Mouse (Mus musculus): ENCODE measurements around the gene Psd. TPM values are rescaled to one million over a fixed set of nuclear protein-coding genes. Genes with fewer than 3 reads are reported as not detected.

Gene Psd
- polyA plus RNA-seq, 1 experiment from 2014 or later: 11.9 TPM

DNA sequence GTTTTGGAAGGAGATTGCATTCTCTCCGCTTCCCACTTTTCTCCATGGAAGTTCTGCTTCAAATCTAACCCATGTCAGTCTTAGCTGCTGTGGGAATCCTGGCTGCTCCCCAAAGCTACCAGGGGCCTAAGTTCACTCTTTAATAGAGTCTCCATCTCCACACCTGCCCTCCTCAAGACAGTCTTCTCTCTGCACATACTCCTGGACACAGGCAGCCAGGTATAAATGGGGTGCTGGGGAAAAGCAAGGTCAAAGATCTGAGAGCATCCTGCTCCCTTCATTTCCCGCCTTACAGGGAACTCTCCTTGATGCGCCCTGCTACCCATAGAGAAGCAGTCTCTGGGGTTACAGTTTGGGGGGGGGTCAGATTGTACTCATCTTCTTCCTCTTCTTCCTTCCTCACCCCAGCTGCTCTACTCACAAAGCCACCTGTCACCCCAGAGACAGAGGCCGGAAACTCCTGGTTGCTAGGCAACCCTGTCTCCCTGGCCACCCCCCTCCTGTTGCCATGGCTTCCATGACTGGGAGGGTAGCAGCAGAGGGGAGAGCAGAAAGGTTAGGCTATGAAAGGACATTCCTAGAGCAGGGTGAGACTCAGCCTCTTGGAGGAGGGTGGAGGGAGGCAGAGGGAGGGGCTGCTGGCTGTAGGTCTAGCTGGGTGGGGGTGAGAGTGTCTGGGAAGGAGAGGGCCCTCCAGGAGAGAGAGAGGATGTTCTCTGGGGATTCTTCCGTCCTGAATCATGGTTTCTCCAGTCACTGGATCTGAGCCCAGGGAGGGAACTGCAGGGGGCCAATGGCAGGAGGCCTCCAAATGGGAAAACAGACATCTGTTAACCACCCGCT lies 5.6 kb downstream of the Psd start:
- peaks cover 22% of the 10 kb centered on the region for H3K27me3 ChIP-seq
- ATAC-seq (peak; percentile 12), DNase-seq (ENCODE audit: low read depth, low spot score) (no peak)
- no peak for TF ChIP-seq CTCF (IDR thresholded peaks at IDR 0.05)
- in situ Hi-C loops (cut with MboI; ENCODE audit: low pct_unique_long_range_greater_than_20kb): no loop called here
- ChIA-PET POLR2A (no interaction called here), CTCF (interaction anchor here (0.7 kb wide), 1 partner anchor 1361 kb away, joined by 3 read pairs; no protein-coding TSS in a partner anchor)

DNA sequence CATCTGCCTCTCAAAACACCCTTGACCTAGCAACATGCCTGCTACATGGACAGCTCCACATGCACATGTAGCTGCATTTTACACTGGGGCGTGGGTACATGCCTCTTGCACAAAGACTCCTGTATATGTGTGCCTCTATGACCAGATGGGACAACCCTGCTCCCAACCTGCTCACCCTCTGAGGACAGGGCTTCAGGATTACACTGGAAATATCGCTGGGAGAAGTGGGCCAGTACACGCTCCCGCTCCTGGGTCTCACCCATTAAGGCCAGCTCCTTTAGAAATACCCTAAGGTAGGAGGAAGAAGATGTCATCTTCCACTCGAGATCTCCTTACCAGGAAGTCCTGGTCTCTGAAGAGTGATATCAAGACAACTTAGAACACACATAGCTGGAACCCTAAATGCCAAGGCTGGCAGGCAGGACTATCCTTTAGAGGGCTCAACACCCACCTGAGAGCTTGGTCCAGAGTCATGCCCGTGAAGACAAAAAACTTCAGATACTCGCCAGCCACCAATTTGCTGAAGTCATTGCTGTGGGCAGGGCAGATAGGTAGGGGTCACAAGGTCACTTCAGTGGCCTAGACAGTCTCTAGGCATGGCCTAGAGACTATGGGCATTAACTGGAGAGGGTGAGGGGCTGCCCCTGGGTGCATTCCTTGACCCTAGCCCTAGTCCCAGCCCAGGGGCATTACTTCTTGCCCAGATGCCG lies 6.7 kb downstream of the Psd start:
- CTCF ChIA-PET: interaction anchor here (0.8 kb wide), 1 partner anchor 11 kb away, joined by 3 read pairs; no protein-coding TSS in a partner anchor
- no peak for TF ChIP-seq CTCF (IDR thresholded peaks at IDR 0.05)
- DNase-seq (ENCODE audit: low read depth, low spot score) (no peak), ATAC-seq (no peak)
- in situ Hi-C loops (cut with MboI; ENCODE audit: low pct_unique_long_range_greater_than_20kb): no loop called here
- H3K27me3 ChIP-seq: peaks cover 19% of the 10 kb centered on the region
- POLR2A ChIA-PET: interaction anchor here (1.9 kb wide), 1 partner anchor 10 kb away, joined by 4 read pairs; no protein-coding TSS in a partner anchor

DNA sequence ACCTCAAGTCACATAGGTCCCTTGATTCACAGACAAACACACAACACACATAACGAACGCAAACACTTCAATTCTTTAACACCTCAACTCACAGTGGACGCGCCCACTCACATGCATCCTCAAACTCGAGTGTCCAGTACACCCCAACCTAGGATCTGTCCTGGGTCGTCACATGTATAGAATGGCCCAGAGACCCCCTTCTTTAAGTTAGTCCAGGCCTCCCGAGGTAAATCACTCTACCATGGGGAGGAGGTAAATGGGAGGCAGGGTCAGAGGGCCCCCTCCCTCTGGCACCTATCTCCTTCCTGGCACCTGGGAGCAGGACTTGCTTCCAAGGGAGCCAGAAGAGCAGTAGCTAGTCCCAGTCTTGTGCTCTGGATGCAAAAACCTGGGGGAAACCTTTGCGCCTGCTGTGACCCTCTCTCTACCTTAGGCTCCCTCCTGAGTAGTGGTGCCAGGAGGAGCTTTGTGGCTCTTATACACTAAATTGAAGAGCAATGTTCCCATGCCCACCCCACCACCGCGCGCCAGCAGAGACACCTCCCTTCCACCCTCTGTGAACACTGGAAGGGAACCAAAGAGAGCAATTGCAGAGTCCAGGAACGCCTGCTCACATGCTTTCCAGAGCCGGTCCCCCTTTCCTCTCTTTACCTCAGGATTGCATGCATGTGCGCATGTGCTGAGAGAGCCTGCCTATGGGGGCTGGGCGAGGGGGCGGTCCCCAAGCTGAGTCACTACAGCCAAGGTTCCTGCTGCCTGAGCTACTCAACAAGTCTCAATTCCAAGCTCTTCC lies 8.2 kb downstream of the Psd start:
- ChIA-PET POLR2A (interaction anchor here (0.6 to 1.9 kb wide), 4 partner anchors 8 to 178 kb away, joined by 3 to 4 read pairs (median 3); partner anchors contain the start of gene Sufu), CTCF (interaction anchor here (0.9 to 1.4 kb wide), 4 partner anchors 9 to 14 kb away, joined by 3 to 5 read pairs (median 4); partner anchors contain the start of genes Fbxl15 and Nfkb2)
- ATAC-seq (no peak), DNase-seq (ENCODE audit: low read depth, low spot score) (no peak)
- no peak for TF ChIP-seq CTCF (IDR thresholded peaks at IDR 0.05)
- H3K27me3 ChIP-seq: peaks cover 14% of the 10 kb centered on the region
- in situ Hi-C loops (cut with MboI; ENCODE audit: low pct_unique_long_range_greater_than_20kb): no loop called here

DNA sequence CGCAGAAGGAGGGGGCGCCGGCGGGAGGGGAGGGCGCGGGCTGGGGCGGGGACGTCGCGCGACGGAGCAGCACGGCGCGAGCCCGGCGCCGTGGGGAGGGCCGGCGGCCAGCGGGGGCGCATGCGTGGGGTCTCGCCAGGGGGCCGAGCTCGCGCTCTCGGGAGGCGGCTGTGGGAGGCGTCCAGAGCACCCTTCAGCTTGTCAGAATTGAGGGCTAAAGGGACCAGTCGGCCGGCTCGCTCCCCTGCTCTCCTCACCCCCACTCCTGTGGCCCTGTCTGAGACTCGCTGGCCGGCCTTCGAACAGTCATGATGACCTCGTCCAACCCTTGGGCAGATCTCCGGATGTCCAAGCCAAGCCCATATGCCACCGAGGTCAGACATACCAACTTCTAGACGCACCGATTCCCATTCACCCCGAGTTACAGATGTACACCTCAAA lies 8.9 kb downstream of the Psd start:
- no peak for ATAC-seq
- no peak for TF ChIP-seq CTCF (IDR thresholded peaks at IDR 0.05)
- peaks cover 14% of the 10 kb centered on the region for H3K27me3 ChIP-seq
- in situ Hi-C loops (cut with MboI; ENCODE audit: low pct_unique_long_range_greater_than_20kb): no loop called here
- POLR2A ChIA-PET: interaction anchor here (0.6 kb wide), 2 partner anchors 64 to 178 kb away, joined by 3 read pairs; no protein-coding TSS in a partner anchor
- CTCF ChIA-PET: interaction anchor here (1.0 to 1.4 kb wide), 2 partner anchors 10 to 14 kb away, joined by 3 to 4 read pairs; partner anchors contain the start of genes Fbxl15 and Nfkb2
- DNase-seq (ENCODE audit: low read depth, low spot score): no peak

DNA sequence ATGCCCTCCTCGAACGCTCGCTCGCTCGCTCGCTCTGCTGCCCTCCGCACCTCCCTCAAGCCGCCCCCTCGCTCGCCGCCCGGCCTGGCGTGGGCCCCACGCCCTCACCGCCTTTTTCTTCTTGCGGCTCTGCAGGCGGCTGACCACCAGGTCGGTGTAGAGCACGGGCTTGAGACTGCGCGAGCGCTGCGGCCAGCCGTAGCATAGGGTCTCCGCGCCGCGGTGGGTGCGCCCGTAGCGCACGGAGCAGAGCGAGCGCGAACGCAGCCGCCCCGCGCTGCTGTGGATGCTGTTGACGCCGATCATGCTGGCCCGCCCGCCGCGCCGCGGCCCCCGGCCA lies 9.4 kb downstream of the Psd start:
- in situ Hi-C loops (cut with MboI; ENCODE audit: low pct_unique_long_range_greater_than_20kb): no loop called here
- no peak for ATAC-seq
- POLR2A ChIA-PET: no interaction called here

DNA sequence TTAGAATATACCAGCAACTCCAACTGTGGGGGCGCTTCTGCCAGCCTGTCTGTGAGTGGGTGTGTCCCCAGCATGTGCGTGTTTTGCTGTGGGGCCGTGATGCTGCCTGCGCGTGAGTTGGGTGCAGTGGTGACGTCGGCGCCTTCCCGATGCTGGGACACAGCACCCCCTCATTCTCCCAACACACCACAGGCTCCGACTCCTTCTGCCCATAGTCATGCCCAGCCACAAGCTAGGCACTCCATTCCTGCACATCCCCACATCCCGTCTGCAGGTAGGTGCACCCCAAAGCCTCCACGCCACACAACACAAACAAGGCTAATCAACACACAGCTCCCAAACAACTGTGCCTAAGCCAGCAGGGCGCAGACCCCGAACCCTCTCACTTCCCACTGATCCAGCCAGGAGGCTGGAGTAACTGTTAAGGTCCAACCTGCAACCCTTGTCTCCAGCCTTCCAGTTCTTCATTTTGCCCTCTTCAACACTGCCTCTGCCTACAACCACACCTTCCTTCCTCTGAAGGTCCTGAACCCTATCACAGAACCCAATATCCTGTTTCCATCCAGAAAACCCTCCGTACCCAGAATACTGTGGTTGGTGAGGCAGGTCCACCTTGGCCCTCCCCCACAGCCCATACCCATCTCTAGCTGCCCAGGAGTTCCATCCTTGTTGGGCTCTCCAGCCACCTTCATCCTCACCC lies 10.0 kb downstream of the Psd start:
- CTCF ChIA-PET: no interaction called here
- ATAC-seq (no peak), DNase-seq (ENCODE audit: low read depth, low spot score) (no peak)
- no peak for TF ChIP-seq CTCF (IDR thresholded peaks at IDR 0.05)
- in situ Hi-C loops (cut with MboI; ENCODE audit: low pct_unique_long_range_greater_than_20kb): no loop called here
- H3K27me3 ChIP-seq: peaks cover 14% of the 10 kb centered on the region
- POLR2A ChIA-PET: interaction anchor here (0.7 to 1.4 kb wide), 2 partner anchors 10 to 12 kb away, joined by 5 read pairs; no protein-coding TSS in a partner anchor

More for the DNA sequence above, 9.4 kb downstream of the Psd start:
- CTCF ChIA-PET: interaction anchor here (1.0 kb wide), 1 partner anchor 11 kb away, joined by 3 read pairs; the partner anchor contains the start of gene Fbxl15
- TF ChIP-seq CTCF (IDR thresholded peaks at IDR 0.05): no peak
- no peak for DNase-seq (ENCODE audit: low read depth, low spot score)
- peaks cover 14% of the 10 kb centered on the region for H3K27me3 ChIP-seq

DNA sequence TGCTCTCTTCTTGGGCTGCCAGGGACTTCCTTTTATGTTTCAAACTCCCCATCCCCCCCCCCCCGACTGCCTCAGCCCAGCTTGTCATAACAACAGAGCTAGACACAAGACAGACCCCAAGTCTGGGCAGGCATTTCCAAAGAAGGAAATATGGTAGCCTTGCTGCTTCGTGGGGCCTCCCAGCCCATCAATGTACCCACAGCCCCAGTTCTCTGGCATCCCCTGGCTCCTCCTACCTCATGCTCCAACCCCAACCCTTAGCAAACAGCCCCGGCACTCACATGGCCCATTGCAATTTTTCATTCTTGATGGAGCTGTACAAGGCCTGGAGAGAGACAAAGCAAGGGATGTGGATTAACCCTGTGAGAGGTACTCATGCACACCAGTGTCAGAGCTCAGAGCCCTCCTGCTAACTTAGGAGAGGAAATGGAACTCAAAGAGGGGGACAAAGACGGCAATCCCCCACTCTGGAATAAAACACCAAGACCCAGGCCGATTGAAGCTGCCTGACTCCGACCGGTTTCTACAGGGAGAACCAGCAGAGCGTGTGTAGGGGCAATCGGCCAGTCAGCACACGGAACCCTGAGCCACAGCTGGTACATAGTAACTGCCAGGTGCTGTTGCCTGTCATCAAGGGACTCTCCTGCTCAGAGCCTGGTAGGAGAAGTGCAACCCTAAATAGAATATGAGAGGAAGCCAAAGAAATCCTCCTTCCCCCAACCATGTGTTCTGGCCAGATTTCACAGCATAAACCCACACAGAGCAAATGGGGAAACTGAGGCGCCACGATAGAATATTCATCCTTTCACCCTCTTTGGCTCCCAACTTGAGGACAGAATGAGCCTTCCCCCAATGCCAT lies 11.0 kb downstream of the Psd start:
- DNase-seq (ENCODE audit: low read depth, low spot score): no peak
- ATAC-seq: no peak
- CTCF ChIA-PET: no interaction called here
- in situ Hi-C loops (cut with MboI; ENCODE audit: low pct_unique_long_range_greater_than_20kb): no loop called here
- POLR2A ChIA-PET: interaction anchor here (0.7 to 1.9 kb wide), 5 partner anchors 9 to 14 kb away, joined by 4 to 7 read pairs (median 5); partner anchors contain the start of gene Fbxl15
- H3K27me3 ChIP-seq: peaks cover 14% of the 10 kb centered on the region
- no peak for TF ChIP-seq CTCF (IDR thresholded peaks at IDR 0.05)

DNA sequence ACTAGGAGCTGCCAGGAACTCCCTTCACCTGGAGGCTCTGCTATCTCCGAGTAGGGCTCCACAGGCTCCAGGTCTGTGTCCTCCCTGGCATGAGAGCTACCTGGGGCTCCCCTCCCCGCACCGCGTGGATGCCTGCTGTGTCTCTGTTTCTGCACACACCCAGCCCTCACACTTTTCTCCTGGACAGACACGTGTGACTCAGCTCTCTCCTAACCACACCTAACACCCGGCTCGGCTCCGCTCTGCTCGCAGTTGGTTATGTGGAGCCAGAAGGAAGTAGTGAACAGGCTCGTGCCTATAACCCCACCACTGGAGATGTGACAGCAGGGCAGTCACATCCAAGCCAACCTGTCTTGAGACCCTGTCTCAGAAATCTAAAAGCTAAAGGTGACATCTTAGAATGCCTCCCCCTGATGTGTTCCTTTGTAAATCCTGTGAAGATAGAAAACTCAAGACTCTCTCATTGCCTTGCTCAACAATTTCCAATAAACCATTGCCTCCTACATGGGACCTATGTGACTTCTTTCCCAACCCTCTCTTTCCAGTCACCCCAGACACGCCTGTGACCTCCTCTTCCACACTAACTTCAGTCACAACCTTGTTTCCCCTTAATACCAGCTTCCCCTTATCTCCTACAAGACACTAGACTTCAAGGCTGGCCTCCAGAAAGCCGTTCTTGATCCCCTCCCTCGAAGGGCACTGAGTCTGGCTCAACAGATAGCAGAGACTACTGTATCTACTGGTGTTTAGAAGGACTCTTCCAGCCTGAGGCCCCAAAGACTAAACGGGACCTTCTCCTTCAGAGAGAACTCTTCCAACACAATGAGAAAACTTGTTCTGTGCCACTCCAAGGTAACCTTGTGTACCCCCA lies 11.8 kb downstream of the Psd start:
- TF ChIP-seq CTCF (IDR thresholded peaks at IDR 0.05): no peak
- POLR2A ChIA-PET: interaction anchor here (1.4 to 1.9 kb wide), 4 partner anchors 8 to 13 kb away, joined by 4 to 7 read pairs (median 5); partner anchors contain the start of gene Fbxl15
- no peak for DNase-seq (ENCODE audit: low read depth, low spot score)
- in situ Hi-C loops (cut with MboI; ENCODE audit: low pct_unique_long_range_greater_than_20kb): no loop called here
- no peak for ATAC-seq
- peaks cover 14% of the 10 kb centered on the region for H3K27me3 ChIP-seq
- CTCF ChIA-PET: interaction anchor here (0.8 to 1.1 kb wide), 3 partner anchors 9 to 13 kb away, joined by 3 read pairs; partner anchors contain the start of genes Fbxl15 and Nfkb2

All from Patski (cell line).